Mouse (Mus musculus): Measurements from ENCODE around the gene Cbfa2t3.

DNA sequence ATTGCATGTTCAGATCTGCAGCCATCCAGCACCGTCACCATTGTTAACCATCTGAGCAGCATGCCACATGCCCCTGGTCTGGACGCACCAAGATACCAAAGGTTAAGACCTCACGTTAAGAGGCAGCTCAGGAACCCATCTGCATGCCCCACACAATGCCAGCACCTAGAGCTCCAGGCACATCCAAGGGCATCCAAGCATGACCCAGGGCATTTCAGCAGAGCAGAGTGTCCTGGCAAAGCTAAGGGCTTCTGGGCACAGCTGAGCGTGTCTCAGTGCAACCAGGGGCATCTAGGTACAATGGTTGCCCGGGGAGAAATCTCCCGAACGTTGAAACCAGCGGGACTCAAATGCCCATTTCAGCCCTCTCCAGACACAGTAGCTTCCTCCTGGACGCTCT, 98.2 kb downstream of the Cbfa2t3 start:
- TF ChIP-seq CTCF (conservative IDR thresholded peaks at IDR 0.05; ENCODE audit: low read length) (no peak), POU5F1 (IDR thresholded peaks at IDR 0.05; ENCODE audit: borderline replicate concordance, low read length) (no peak), NANOG (IDR thresholded peaks at IDR 0.05; ENCODE audit: borderline replicate concordance, low read length) (no peak)

Measured in E14TG2a.4 (cell line).